Mouse (Mus musculus) lung, embryonic 14.5 days (tissue): ENCODE results near the gene Cux2. TPM values are rescaled to one million over a fixed set of nuclear protein-coding genes. Genes with fewer than 3 reads are reported as not detected.

Source experiments
- ATAC-seq: fragments of 200-750 bp; cut with Nextera tagmentation; 2 replicates; pipeline ENCODE4 v1.8.0; 2017; ENCODE audit warnings: mild to moderate bottlenecking, moderate TSS enrichment, moderate library complexity; ENCODE audit not compliant: insufficient read depth
- DNase-seq: peaks from one replicate; pipeline ENCODE4 v3.0.0-alpha.2; 2015
- H3K27ac ChIP-seq: fragments of 300-500 bp; sonication (generic); 2 replicates; pipeline ENCODE4 v1.5.1; 2014; ENCODE audit warnings: low read depth, mild to moderate bottlenecking, moderate library complexity
- H3K27me3 ChIP-seq: fragments of 300-500 bp; sonication (generic); 2 replicates; pipeline ENCODE4 v1.6.1; 2014; ENCODE audit warnings: low read length, control low read depth; ENCODE audit not compliant: insufficient read depth
- H3K36me3 ChIP-seq: fragments of 300-500 bp; sonication (generic); 2 replicates; pipeline ENCODE4 v1.6.1; 2014; ENCODE audit warnings: control low read depth; ENCODE audit not compliant: insufficient read depth
- H3K4me1 ChIP-seq: fragments of 300-500 bp; sonication (generic); 2 replicates; pipeline ENCODE4 v1.6.1; 2014; ENCODE audit warnings: antibody characterized with exemption, control low read depth; ENCODE audit not compliant: insufficient read depth
- H3K4me2 ChIP-seq: fragments of 300-500 bp; sonication (generic); 2 replicates; pipeline ENCODE4 v1.6.1; 2014; ENCODE audit warnings: mild to moderate bottlenecking
- H3K4me3 ChIP-seq: fragments of 300-500 bp; sonication (generic); 2 replicates; pipeline ENCODE4 v1.5.1; 2014; ENCODE audit warnings: low read depth, low read length
- H3K9ac ChIP-seq: fragments of 300-500 bp; sonication (generic); 2 replicates; pipeline ENCODE4 v1.6.1; 2014
- H3K9me3 ChIP-seq: fragments of 300-500 bp; sonication (generic); 2 replicates; pipeline ENCODE4 v1.6.1; 2016; ENCODE audit warnings: low read depth, low read length, control low read depth
- CTCF ChIP-seq: IDR thresholded peaks from 2 replicates; pipeline ENCODE4 v1.5.1; 2016; ENCODE audit warnings: antibody characterized with exemption, low read depth
- WGBS: fragments of 180-500 bp; shearing (Covaris S2); extraction: QIAGEN DNeasy Blood & Tissue Kit; methylation state at CpG from one replicate; pipeline ENCODE4 v1.1.7; 2014; 5-methylcytosine and 5-hydroxymethylcytosine counted together
- polyA plus RNA-seq: library from polyadenylated mRNA; unstranded; fragments of >200 nt; fragmentation: Nextera tagmentation; extraction: Ambion mirVana; gene quantifications from 2 replicates; pipeline ENCODE4 v1.2.1, GENCODE M21; 2014

Cux2 gene
- polyA plus RNA-seq, 1 experiment from 2014 or later, result 4.0 TPM

GRCm38 (mm10) chr5:121902809-121903745 lies 146.8 kb downstream of the Cux2 start:
- Histone ChIP-seq H3K9me3 (no peaks in the 10 kb centered on the region), H3K4me1 (no peaks in the 10 kb centered on the region), H3K27me3 (no peaks in the 10 kb centered on the region), H3K4me3 (no peak overlapping the region), H3K36me3 (no peaks in the 10 kb centered on the region), H3K9ac (no peak overlapping the region), H3K4me2 (no peak overlapping the region), H3K27ac (no peak overlapping the region)
- 60% methylated on average over 23 of the region's 23 CpGs for WGBS
- no peak for ATAC-seq
- no peak for DNase-seq
- no peak for TF ChIP-seq CTCF

GRCm38 (mm10) chr5:121895117-121895756 lies 154.7 kb downstream of the Cux2 start:
- no peak overlapping the region for H3K4me3 ChIP-seq
- no peaks in the 10 kb centered on the region for H3K36me3 ChIP-seq
- no peak overlapping the region for H3K4me2 ChIP-seq
- peak; percentile 24 for DNase-seq
- H3K27me3 ChIP-seq, result no peaks in the 10 kb centered on the region
- H3K9ac ChIP-seq, result no peak overlapping the region
- 42% methylated on average over 24 of the region's 24 CpGs for WGBS
- no peaks in the 10 kb centered on the region for H3K9me3 ChIP-seq
- H3K27ac ChIP-seq, result no peak overlapping the region
- H3K4me1 ChIP-seq, result no peaks in the 10 kb centered on the region
- TF ChIP-seq CTCF, result no peak
- no peak for ATAC-seq

- no peak for TF ChIP-seq CTCF
- ATAC-seq (no peak), DNase-seq (no peak)
- Histone ChIP-seq H3K4me1 (no peaks in the 10 kb centered on the region), H3K4me3 (no peak overlapping the region), H3K4me2 (no peak overlapping the region), H3K36me3 (no peaks in the 10 kb centered on the region), H3K27ac (no peak overlapping the region), H3K9ac (no peak overlapping the region), H3K27me3 (no peaks in the 10 kb centered on the region), H3K9me3 (no peaks in the 10 kb centered on the region)
- WGBS, result 67% methylated on average over 10 of the region's 10 CpGs
These were observed 155.3 kb downstream of the Cux2 start for GRCm38 (mm10) chr5:121894647-121895046.

GRCm38 (mm10) chr5:121893581-121893980 lies 156.3 kb downstream of the Cux2 start:
- no peaks in the 10 kb centered on the region for H3K4me1 ChIP-seq
- DNase-seq, result peak; percentile 82
- no peaks in the 10 kb centered on the region for H3K27me3 ChIP-seq
- H3K9ac ChIP-seq, result no peak overlapping the region
- ATAC-seq, result no peak
- no peaks in the 10 kb centered on the region for H3K36me3 ChIP-seq
- TF ChIP-seq CTCF, result peak; percentile 53
- no peaks in the 10 kb centered on the region for H3K9me3 ChIP-seq
- whole genome bisulfite sequencing, result 31% methylated on average over 3 of the region's 3 CpGs
- no peak overlapping the region for H3K4me3 ChIP-seq
- H3K4me2 ChIP-seq, result no peak overlapping the region
- no peak overlapping the region for H3K27ac ChIP-seq

- ATAC-seq (no peak), DNase-seq (no peak)
- H3K4me1 ChIP-seq, result no peaks in the 10 kb centered on the region
- H3K4me3 ChIP-seq, result no peak overlapping the region
- no peak for TF ChIP-seq CTCF
- 82% methylated on average over 14 of the region's 14 CpGs for WGBS
- no peak overlapping the region for H3K9ac ChIP-seq
- H3K27ac ChIP-seq, result no peak overlapping the region
- no peaks in the 10 kb centered on the region for H3K9me3 ChIP-seq
- no peak overlapping the region for H3K4me2 ChIP-seq
- no peaks in the 10 kb centered on the region for H3K36me3 ChIP-seq
- no peaks in the 10 kb centered on the region for H3K27me3 ChIP-seq
These were observed 157.6 kb downstream of the Cux2 start for GRCm38 (mm10) chr5:121892281-121892680.

GRCm38 (mm10) chr5:121890925-121891324 lies 159.0 kb downstream of the Cux2 start:
- Histone ChIP-seq H3K4me3 (no peak overlapping the region), H3K9ac (no peak overlapping the region), H3K27me3 (no peaks in the 10 kb centered on the region), H3K4me1 (no peaks in the 10 kb centered on the region), H3K27ac (no peak overlapping the region), H3K4me2 (no peak overlapping the region), H3K9me3 (no peaks in the 10 kb centered on the region; the same call in 1 of the 2 replicates), H3K36me3 (no peaks in the 10 kb centered on the region)
- WGBS, result 87% methylated on average over 7 of the region's 7 CpGs
- DNase-seq, result no peak
- ATAC-seq, result no peak
- no peak for TF ChIP-seq CTCF

GRCm38 (mm10) chr5:121889819-121890362 lies 160.0 kb downstream of the Cux2 start:
- Histone ChIP-seq H3K4me1 (no peaks in the 10 kb centered on the region), H3K4me2 (no peak overlapping the region), H3K27ac (no peak overlapping the region), H3K36me3 (no peaks in the 10 kb centered on the region), H3K9me3 (no peaks in the 10 kb centered on the region; the same call in 1 of the 2 replicates), H3K4me3 (no peak overlapping the region), H3K9ac (no peak overlapping the region), H3K27me3 (no peaks in the 10 kb centered on the region)
- ATAC-seq, result no peak
- no peak for TF ChIP-seq CTCF
- 56% methylated on average over 9 of the region's 9 CpGs for WGBS
- no peak for DNase-seq
